Mouse (Mus musculus) G1E (cell line): ENCODE measurements at regions not wholly inside any gene's neighbourhood (a gene's known extent, or its start where the extent isn't known, plus 50 kb on each side); places are given as distances from the start of the nearest gene placed in this dataset.

Experiments
- ATAC-seq: 2 replicates; pipeline ENCODE4 v1.8.0; 2016; ENCODE audit warnings: mild to moderate bottlenecking; ENCODE audit not compliant: insufficient number of reproducible peaks, poor library complexity, low FRiP score, severe bottlenecking; ENCODE audit errors: extremely low read depth
- DNase-seq: peaks from one replicate; pipeline ENCODE4 v3.0.0; 2012; ENCODE audit warnings: low spot score
- H3K27me3 ChIP-seq: 2 replicates; pipeline ENCODE4 v1.6.1; 2012; ENCODE audit warnings: mild to moderate bottlenecking, low read length, inconsistent platforms; ENCODE audit not compliant: insufficient read depth
- H3K36me3 ChIP-seq: replicated peaks from 2 replicates; pipeline ENCODE3; 2012; ENCODE audit warnings: mild to moderate bottlenecking, inconsistent platforms
- H3K4me1 ChIP-seq: 2 replicates; pipeline ENCODE4 v1.6.1; 2012; ENCODE audit warnings: low read depth, low read length, inconsistent platforms, mixed read lengths; ENCODE audit not compliant: insufficient read depth
- H3K4me3 ChIP-seq: 2 replicates; pipeline ENCODE4 v1.5.1; 2012; ENCODE audit warnings: low read depth, mild to moderate bottlenecking, inconsistent platforms, low read length, moderate library complexity, mixed read lengths
- H3K9me3 ChIP-seq: replicated peaks from 2 replicates; pipeline ENCODE4 v1.6.1; 2012; ENCODE audit warnings: inconsistent platforms
- CTCF ChIP-seq: IDR thresholded peaks from 2 replicates; pipeline ENCODE4 v1.5.1; 2012; ENCODE audit warnings: low read depth, low read length, inconsistent platforms, mixed read lengths
- GATA1 ChIP-seq: IDR thresholded peaks from 2 replicates; pipeline ENCODE4 v1.6.1; 2012; ENCODE audit warnings: borderline replicate concordance, low read length, inconsistent platforms, mixed read lengths
- GATA2 ChIP-seq: IDR thresholded peaks from 2 replicates; pipeline ENCODE4 v1.6.1; 2012; ENCODE audit warnings: low read depth, low read length, inconsistent platforms, borderline replicate concordance
- POLR2AphosphoS5 ChIP-seq: IDR thresholded peaks from 2 replicates; pipeline ENCODE4 v1.6.1; 2012; ENCODE audit warnings: low read depth, low read length, inconsistent platforms; ENCODE audit not compliant: insufficient replicate concordance
- TAL1 ChIP-seq: conservative IDR thresholded peaks from 2 replicates; pipeline ENCODE4 v1.6.1; 2012; ENCODE audit warnings: low read depth, low read length, inconsistent platforms, mixed read lengths

GRCm38 (mm10) chr5:111975686-111976085, 242.0 kb downstream of the Gm26897 start:
- no peaks in the 10 kb centered on the region for H3K4me1 ChIP-seq
- no peak for DNase-seq
- H3K4me3 ChIP-seq: no peak overlapping the region
- H3K36me3 ChIP-seq: no peaks in the 10 kb centered on the region
- H3K27me3 ChIP-seq: no peaks in the 10 kb centered on the region
- no peak for ATAC-seq
- TF ChIP-seq TAL1 (no peak), GATA2 (no peak), POLR2AphosphoS5 (no peak), CTCF (no peak), GATA1 (no peak)
- peaks cover 63% of the 10 kb centered on the region for H3K9me3 ChIP-seq

- no peaks in the 10 kb centered on the region for H3K36me3 ChIP-seq
- peaks cover 64% of the 10 kb centered on the region for H3K9me3 ChIP-seq
- TF ChIP-seq GATA2: no peak
- TF ChIP-seq POLR2AphosphoS5: no peak
- TF ChIP-seq TAL1: no peak
- no peak for TF ChIP-seq GATA1
- TF ChIP-seq CTCF: no peak
- DNase-seq: no peak
- H3K27me3 ChIP-seq: no peaks in the 10 kb centered on the region
- no peak overlapping the region for H3K4me3 ChIP-seq
- no peaks in the 10 kb centered on the region for H3K4me1 ChIP-seq
- no peak for ATAC-seq
These were observed 245.9 kb downstream of the Gm26897 start for GRCm38 (mm10) chr5:111979601-111980000.

GRCm38 (mm10) chr5:111982106-111982505, 248.4 kb downstream of the Gm26897 start:
- ATAC-seq: no peak
- DNase-seq: no peak
- Histone ChIP-seq H3K36me3 (no peaks in the 10 kb centered on the region), H3K4me1 (no peaks in the 10 kb centered on the region), H3K9me3 (peaks cover 66% of the 10 kb centered on the region), H3K4me3 (no peak overlapping the region), H3K27me3 (no peaks in the 10 kb centered on the region)
- TF ChIP-seq POLR2AphosphoS5 (no peak), GATA2 (no peak), GATA1 (no peak), TAL1 (no peak), CTCF (no peak)

- no peak for ATAC-seq
- Histone ChIP-seq H3K4me1 (no peaks in the 10 kb centered on the region), H3K27me3 (no peaks in the 10 kb centered on the region), H3K9me3 (peaks cover 71% of the 10 kb centered on the region), H3K4me3 (no peak overlapping the region), H3K36me3 (no peaks in the 10 kb centered on the region)
- DNase-seq: no peak
- TF ChIP-seq TAL1 (no peak), CTCF (no peak), GATA2 (no peak), GATA1 (no peak), POLR2AphosphoS5 (no peak)
These were observed 252.3 kb downstream of the Gm26897 start for GRCm38 (mm10) chr5:111985997-111986396.

- TF ChIP-seq CTCF: no peak
- TF ChIP-seq TAL1: no peak
- TF ChIP-seq GATA1: no peak
- no peak for TF ChIP-seq GATA2
- no peak for TF ChIP-seq POLR2AphosphoS5
- peaks cover 72% of the 10 kb centered on the region for H3K9me3 ChIP-seq
- H3K36me3 ChIP-seq: no peaks in the 10 kb centered on the region
These were observed 253.3 kb downstream of the Gm26897 start for GRCm38 (mm10) chr5:111987036-111987435.

GRCm38 (mm10) chr5:111991805-111992204, 258.1 kb downstream of the Gm26897 start:
- no peaks in the 10 kb centered on the region for H3K27me3 ChIP-seq
- peaks cover 77% of the 10 kb centered on the region for H3K9me3 ChIP-seq
- TF ChIP-seq GATA1: no peak
- TF ChIP-seq TAL1: no peak
- TF ChIP-seq POLR2AphosphoS5: no peak
- TF ChIP-seq GATA2: no peak
- no peak for TF ChIP-seq CTCF
- no peak overlapping the region for H3K4me3 ChIP-seq
- no peak for ATAC-seq
- no peaks in the 10 kb centered on the region for H3K4me1 ChIP-seq
- H3K36me3 ChIP-seq: no peaks in the 10 kb centered on the region
- no peak for DNase-seq

More at GRCm38 (mm10) chr5:111987036-111987435, 253.3 kb downstream of the Gm26897 start:
- Histone ChIP-seq H3K27me3 (no peaks in the 10 kb centered on the region), H3K4me1 (no peaks in the 10 kb centered on the region), H3K4me3 (no peak overlapping the region)
- no peak for ATAC-seq
- no peak for DNase-seq

- peaks cover 76% of the 10 kb centered on the region for H3K9me3 ChIP-seq
- ATAC-seq: no peak
- no peak for TF ChIP-seq GATA2
- TF ChIP-seq CTCF: no peak
- TF ChIP-seq TAL1: no peak
- TF ChIP-seq GATA1: no peak
- no peak for TF ChIP-seq POLR2AphosphoS5
- no peak overlapping the region for H3K4me3 ChIP-seq
- no peaks in the 10 kb centered on the region for H3K27me3 ChIP-seq
- no peaks in the 10 kb centered on the region for H3K36me3 ChIP-seq
- DNase-seq: no peak
- no peaks in the 10 kb centered on the region for H3K4me1 ChIP-seq
These were observed 259.1 kb downstream of the Cryba4 start for GRCm38 (mm10) chr5:111993221-111993620.
